Mouse (Mus musculus) mouse embryonic stem cell (cell line): ENCODE data around the gene Rab28.

Source experiments
- in situ Hi-C, 2 experiments: fragments of 300-500 bp; cut with MboI; formaldehyde crosslinking; loops; 1 replicate in 1 of 2; 3 replicates in 1 of 2; pipeline ENCODE4 v1.14.3; 2019 to 2020; ENCODE audit warnings: low sequenced_read_pairs in 2 of 2, low pct_unique_long_range_greater_than_20kb in 1 of 2, mixed read lengths in 1 of 2; ENCODE audit not compliant: unreplicated experiment in 1 of 2

The Rab28 gene

GRCm38 (mm10) chr5:41683976-41684375, 24.0 kb downstream of the Rab28 start:
- in situ Hi-C loops = no loop called here

DNA sequence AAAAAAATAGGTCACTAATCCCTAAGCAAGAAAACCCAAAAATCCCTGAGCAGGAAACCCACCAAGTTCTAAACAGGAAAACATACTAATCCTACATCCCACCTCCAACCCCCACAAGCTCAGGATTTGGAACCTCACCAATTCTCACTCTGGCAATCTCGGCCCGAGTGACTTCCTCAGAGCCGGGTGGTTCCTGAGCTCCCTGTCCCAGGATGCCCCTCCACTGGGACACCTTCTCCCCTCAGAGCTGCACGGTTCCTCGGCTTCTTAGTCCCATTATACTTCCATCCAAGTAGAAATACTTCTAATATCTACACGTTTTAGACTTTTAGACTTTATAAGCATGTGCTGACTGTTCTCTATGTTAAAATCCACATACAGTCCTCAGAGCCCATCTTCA, 41.9 kb downstream of the Rab28 start:
- in situ Hi-C loops = no loop called here

GRCm38 (mm10) chr5:41636793-41637192, 71.2 kb downstream of the Rab28 start:
- in situ Hi-C loops = no loop called here

DNA sequence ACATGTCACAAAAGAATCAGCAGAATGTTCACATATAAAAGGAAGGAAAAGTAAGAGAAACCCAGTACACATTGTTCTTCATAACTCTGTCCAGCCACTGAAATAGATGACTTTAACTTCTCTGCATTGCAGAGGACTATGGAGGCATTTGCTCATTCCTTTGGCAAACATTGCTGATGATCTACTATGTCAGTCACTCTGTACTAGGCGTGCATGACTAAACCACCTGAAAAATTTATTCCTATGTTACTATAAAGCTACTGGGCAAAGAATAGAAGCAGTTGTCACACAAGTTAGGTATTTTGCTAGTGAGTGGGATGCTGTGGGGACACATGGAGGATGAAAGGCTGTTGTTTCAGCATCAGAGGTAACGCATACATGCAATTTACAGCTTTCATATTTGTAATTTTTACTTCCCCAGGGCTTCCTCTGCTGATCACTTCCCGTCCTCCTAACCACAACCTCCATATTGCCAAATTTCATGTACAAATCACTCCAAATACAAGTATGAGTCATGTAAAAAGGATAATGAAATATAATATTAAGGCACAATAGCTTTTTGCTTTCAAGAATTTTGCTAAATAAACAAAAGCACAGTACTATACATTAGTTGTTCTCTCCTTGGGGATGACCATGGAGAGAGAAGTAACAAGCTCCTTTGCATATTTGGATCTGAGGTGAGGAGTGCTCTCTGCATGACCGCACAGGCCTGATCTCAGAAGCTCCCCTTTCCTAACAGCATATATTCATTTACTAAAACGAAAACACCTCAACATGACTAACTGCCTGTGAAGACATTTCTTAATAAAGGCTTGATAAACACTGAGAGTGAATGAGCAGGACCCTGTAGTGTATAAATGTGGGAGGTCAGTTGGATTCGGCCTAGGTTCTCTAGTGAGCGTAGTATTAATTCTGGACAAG, 80.5 kb downstream of the Rab28 start:
- in situ Hi-C loops = no loop called here

GRCm38 (mm10) chr5:41625544-41625943, 82.4 kb downstream of the Rab28 start:
- in situ Hi-C loops = no loop called here

DNA sequence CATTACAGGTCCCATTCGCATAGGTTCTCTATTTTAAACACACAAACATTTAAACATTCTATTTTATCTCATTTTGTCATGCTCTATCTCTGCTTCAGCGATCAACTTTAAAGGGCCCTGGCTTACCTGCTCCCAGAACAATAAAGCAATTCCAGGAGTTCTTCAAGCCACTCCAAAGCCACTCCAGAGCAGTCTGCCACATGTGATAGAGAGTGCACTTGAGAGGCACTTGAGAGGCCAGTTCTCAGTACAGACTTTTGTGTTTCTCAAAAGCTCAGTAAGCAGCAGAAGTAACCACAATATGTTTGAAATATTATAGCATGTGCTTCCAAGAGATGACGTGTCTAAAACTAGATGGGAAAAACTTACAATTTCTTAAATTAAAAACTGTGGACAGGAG, 86.2 kb downstream of the Rab28 start:
- in situ Hi-C loops = no loop called here

GRCm38 (mm10) chr5:41618966-41619365, 89.0 kb downstream of the Rab28 start:
- in situ Hi-C loops = no loop called here

DNA sequence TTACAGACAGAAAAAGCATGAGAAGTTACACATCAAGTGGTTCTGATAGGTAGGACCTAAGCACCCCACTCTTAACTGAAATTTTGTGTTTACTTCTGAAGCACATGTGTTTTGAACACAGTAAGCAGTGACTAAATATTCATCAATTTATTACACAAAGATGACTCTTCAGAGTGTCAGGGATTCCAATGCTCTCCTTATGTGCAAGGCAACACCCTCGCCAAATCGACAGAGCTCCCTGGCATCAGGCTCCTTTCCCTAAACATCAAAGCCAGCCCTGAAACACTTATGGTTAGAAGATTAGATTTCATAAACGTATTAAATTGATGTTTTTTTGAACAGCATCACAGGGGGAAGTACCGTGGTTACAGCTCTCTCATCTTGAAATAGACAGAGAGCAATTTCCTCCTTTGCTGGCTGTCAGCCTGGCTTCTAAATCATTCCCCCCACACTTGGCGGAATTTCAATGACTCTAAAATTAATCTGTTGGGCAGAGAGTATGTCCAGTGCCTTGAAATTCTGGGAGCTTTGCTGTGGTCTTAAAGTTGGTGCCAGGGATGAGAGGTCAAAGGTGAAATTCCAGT, 97.4 kb downstream of the Rab28 start:
- in situ Hi-C loops = no loop called here

DNA sequence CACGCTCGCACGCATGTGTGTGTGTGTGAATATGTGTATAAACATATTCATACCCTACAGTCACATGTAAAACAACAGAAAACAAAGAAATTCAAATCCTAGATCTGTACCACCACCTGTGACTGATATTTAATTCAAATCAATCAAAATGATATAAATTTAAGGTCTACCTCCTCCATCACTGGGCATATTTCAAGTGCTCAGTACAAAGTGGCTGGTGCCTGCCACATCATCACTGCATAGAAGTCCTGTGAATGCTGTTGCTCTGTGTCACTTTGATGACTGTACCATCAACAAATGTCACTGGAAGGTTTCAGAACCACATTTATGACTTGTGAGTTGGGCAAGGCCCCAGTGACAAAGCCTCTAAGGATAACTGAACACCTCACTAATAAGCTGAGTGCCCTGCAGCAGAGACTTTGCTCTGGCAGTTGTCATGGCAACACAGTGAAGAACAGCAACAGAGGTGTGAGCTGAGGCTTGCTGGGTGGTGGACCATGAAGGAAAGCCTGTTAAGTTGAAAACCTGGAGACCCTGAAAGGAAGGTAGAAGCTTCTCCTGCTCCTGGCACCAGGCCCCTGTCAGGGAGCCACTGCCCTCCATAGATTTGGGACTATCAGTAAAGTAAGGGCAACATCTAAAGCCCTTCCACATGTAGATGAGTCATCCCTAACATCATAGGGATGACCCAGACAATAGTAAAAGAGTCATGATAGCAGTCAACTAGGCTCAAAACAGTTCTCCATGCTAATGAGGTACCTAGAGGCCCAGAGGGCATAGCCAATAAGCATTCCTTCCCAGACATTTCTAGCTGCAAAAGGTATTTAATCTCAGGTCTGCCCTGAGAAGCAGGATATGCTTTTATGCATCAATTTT, 111.5 kb downstream of the Rab28 start:
- in situ Hi-C loops = no loop called here

DNA sequence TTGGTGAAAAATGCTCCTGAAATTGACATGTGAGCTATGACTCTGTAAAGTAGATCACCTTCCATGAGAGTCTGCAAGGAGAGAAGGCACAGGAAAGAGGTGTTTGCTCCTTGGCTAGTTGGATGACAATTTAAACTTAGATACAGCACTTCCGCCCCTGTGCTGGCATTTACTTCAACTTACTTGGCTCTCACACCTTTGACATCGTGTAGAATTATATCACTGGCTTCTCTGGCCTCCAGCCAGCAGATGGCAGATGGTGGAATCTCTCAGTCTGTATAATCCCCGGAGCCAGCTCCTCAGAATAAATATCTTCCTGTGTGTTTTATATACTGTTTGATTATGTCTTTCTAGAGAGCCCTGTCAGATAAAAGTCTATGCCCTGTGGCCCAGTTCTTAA, 112.8 kb downstream of the Rab28 start:
- in situ Hi-C loops = no loop called here

- in situ Hi-C loops = no loop called here
Measured at GRCm38 (mm10) chr5:41578051-41578450, 129.9 kb downstream of the Rab28 start.
